7 mouse cellular contexts compared by ENCODE assay signal in the genomic region with DNA sequence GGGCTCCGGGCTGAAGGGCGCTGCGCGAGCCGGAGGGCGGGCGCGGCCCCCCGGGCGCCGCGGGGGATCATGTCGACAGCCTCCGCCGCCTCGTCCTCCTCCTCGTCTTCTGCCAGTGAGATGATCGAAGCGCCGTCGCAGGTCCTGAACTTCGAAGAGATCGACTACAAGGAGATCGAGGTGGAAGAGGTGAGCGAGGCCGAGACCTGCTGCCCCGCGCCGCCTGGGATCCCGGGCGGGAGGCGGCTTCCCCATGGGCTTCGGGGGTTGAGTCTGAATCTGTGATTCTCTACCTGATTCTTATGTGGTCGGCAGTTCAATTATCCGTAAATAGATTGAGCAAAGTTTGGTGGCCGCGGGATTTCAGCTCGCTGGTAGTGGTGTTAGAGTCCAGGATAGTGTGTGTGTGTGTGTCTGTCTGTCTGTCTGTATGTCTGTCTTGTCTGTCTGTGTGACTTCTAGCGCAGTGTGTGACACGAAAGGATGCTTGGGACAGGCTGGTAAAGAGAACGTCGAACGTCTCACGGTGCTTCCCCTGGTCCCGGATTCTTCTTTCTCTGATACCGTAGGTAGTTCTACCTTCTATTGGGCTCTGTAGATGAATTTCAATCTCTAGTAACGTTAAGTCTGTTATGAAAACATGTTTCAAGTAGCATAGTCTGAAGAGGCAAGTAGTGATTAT. TPM values are rescaled to one million over a fixed set of nuclear protein-coding genes. Genes with fewer than 3 reads are reported as not detected.
DNase-seq lines count a peak whose midpoint lies in the region; TF ChIP-seq lines count a peak whose summit lies in the region.

No protein-coding gene starts in this region.

- H3K36me3 ChIP-seq in hindbrain, embryonic 10.5 days: no peaks in the 10 kb centered on the region

- under 1% methylated on average over 47 of the region's 47 CpGs for WGBS in hindbrain, embryonic 10.5 days

- TF ChIP-seq CTCF in brain, embryonic 14.5 days (IDR thresholded peaks at IDR 0.05; ENCODE audit: borderline replicate concordance, extremely low read depth, insufficient read depth, insufficient read length): no peak

- H3K27ac ChIP-seq in hindbrain, embryonic 10.5 days: peak overlapping the region; percentile 98

- intact Hi-C loops in left cerebral cortex, postnatal 14 days (cut with DNase I): no loop called here
- intact Hi-C loops in left cerebral cortex, postnatal 36 days (cut with DNase I): no loop called here

- H3K4me3 ChIP-seq in hindbrain, embryonic 10.5 days: peak overlapping the region; percentile 76

- H3K27me3 ChIP-seq in hindbrain, embryonic 10.5 days (ENCODE audit: insufficient read depth, poor library complexity, severe bottlenecking): no peaks in the 10 kb centered on the region

- H3K4me1 ChIP-seq in hindbrain, embryonic 10.5 days (replicated peaks): peaks cover 26% of the 10 kb centered on the region

- TF ChIP-seq POLR2A in brain, embryonic 14.5 days (IDR thresholded peaks at IDR 0.05; ENCODE audit: borderline replicate concordance, extremely low read depth, insufficient read depth, insufficient read length, poor library complexity, severe bottlenecking): no peak

- H3K9me3 ChIP-seq in hindbrain, embryonic 10.5 days: no peaks in the 10 kb centered on the region

- peak; percentile 8 to 46 for DNase-seq in left cerebral cortex, postnatal 14 days (ENCODE audit: low spot score in 2 of 2)
- DNase-seq in left cerebral cortex, postnatal 36 days (ENCODE audit: low spot score in 2 of 2): no peak
- peak; percentile 32 for DNase-seq in brain, embryonic 14.5 days (ENCODE audit: low read depth)
- DNase-seq in hindbrain, embryonic 10.5 days (ENCODE audit: low spot score): no peak
- DNase-seq in lung, postnatal 14 days: peak; percentile 4
- no peak for DNase-seq in urinary bladder, postnatal 25 days (ENCODE audit: low spot score)
- DNase-seq in layer of hippocampus, postnatal 25 days (ENCODE audit: extremely low spot score in 1 of 2, low spot score in 1 of 2): no peak

RNA-seq across cellular contexts. Expression of a gene that starts 0.4 kb away (rescaled TPM):
- total RNA-seq in left cerebral cortex, postnatal 14 days (2021): 10 to 100 TPM; 44.4 to 52.2 TPM
- total RNA-seq in left cerebral cortex, postnatal 36 days (2021): 10 to 100 TPM; 39.2 to 43.4 TPM
- 51.7 and 59.4 TPM in 2 replicates for polyA plus RNA-seq in brain, embryonic 14.5 days (2012; rRNA removed)
- polyA plus RNA-seq in hindbrain, embryonic 10.5 days (2016; fragmentation: Nextera tagmentation; extraction: Ambion mirVana): 40.3 and 44.3 TPM in 2 replicates
- total RNA-seq in layer of hippocampus, postnatal 25 days (2021): 10 to 100 TPM; 37.3 to 44.2 TPM

Comparison
In these comparisons a context has a peak if more than half of its experiments do, and no peak if none do; other contexts are left out.
1. DNase-seq: peak in left cerebral cortex, postnatal 14 days (2 of 2), brain, embryonic 14.5 days (single experiment) and lung, postnatal 14 days (single experiment); none in left cerebral cortex, postnatal 36 days (0 of 2), hindbrain, embryonic 10.5 days (single experiment), urinary bladder, postnatal 25 days (single experiment) and layer of hippocampus, postnatal 25 days (0 of 2).